Mouse (Mus musculus) limb, embryonic 11.5 days (tissue): Measurements from ENCODE around the gene Clmn. TPM values are rescaled to one million over a fixed set of nuclear protein-coding genes. Genes with fewer than 3 reads are reported as not detected.
A peak's percentile ranks its signal among the peaks of the same experiment; 100 is the strongest.

Source experiments
- ATAC-seq: fragments of 200-750 bp; cut with Nextera tagmentation; 2 replicates; pipeline ENCODE4 v1.8.0; 2017; ENCODE audit warnings: low read depth; ENCODE audit not compliant: insufficient number of reproducible peaks, low FRiP score, low TSS enrichment
- DNase-seq: peaks from one replicate; pipeline ENCODE4 v3.0.0-alpha.2; 2015; ENCODE audit warnings: low spot score
- H3K27ac ChIP-seq: fragments of 300-500 bp; sonication (generic); replicated peaks from 2 replicates; pipeline ENCODE4 v1.5.1; 2014; ENCODE audit warnings: low read depth, mild to moderate bottlenecking, low read length
- H3K27me3 ChIP-seq: fragments of 300-500 bp; sonication (generic); 2 replicates; pipeline ENCODE4 v1.6.1; 2014; ENCODE audit warnings: mild to moderate bottlenecking, low read length, mixed read lengths; ENCODE audit not compliant: control insufficient read depth, insufficient read depth
- H3K36me3 ChIP-seq: fragments of 300-500 bp; sonication (generic); 2 replicates; pipeline ENCODE4 v1.6.1; 2014; ENCODE audit warnings: mild to moderate bottlenecking, low read length, moderate library complexity, mixed read lengths; ENCODE audit not compliant: control insufficient read depth, insufficient read depth
- H3K4me1 ChIP-seq: fragments of 300-500 bp; sonication (generic); 2 replicates; pipeline ENCODE4 v1.6.1; 2014; ENCODE audit warnings: low read length, mixed read lengths; ENCODE audit not compliant: control insufficient read depth, insufficient read depth
- H3K4me2 ChIP-seq: fragments of 300-500 bp; sonication (generic); 2 replicates; pipeline ENCODE4 v1.6.1; 2014; ENCODE audit warnings: low read depth, mild to moderate bottlenecking, moderate library complexity; ENCODE audit not compliant: severe bottlenecking
- H3K4me3 ChIP-seq: fragments of 300-500 bp; sonication (generic); 2 replicates; pipeline ENCODE4 v1.5.1; 2014; ENCODE audit warnings: low read depth, low read length
- H3K9ac ChIP-seq: fragments of 300-500 bp; sonication (generic); 2 replicates; pipeline ENCODE4 v1.6.1; 2014; ENCODE audit warnings: mild to moderate bottlenecking, low read length
- H3K9me3 ChIP-seq: fragments of 300-500 bp; sonication (generic); 2 replicates; pipeline ENCODE4 v1.6.1; 2016; ENCODE audit warnings: low read length; ENCODE audit not compliant: control insufficient read depth
- WGBS: fragments of 180-500 bp; shearing (Covaris S2); extraction: QIAGEN DNeasy Blood & Tissue Kit; methylation state at CpG from one replicate; pipeline ENCODE4 v1.1.7; 2014; 5-methylcytosine and 5-hydroxymethylcytosine counted together
- polyA plus RNA-seq: library from polyadenylated mRNA; unstranded; fragments of >200 nt; fragmentation: Nextera tagmentation; extraction: Ambion mirVana; gene quantifications from 2 replicates; pipeline ENCODE4 v1.2.1, GENCODE M21; 2014

Clmn gene
- 5.9 and 6.3 TPM in 2 replicates for polyA plus RNA-seq

GRCm38 (mm10) chr12:104864439-104865165 lies at the start of gene Clmn:
Clmn (minus strand) TSS chr12:104865076.
- WGBS = under 1% methylated on average over 48 of the region's 80 CpGs
- peak within 1 kb of the TSS; percentile 89 for H3K9ac ChIP-seq
- H3K36me3 ChIP-seq = no peaks in the 10 kb centered on the region
- peak; percentile 49; the same call in 1 of the 2 replicates for ATAC-seq
- H3K27ac ChIP-seq = peak within 1 kb of the TSS; percentile 59; the same call in 1 of the 2 replicates
- H3K9me3 ChIP-seq = no peaks in the 10 kb centered on the region
- peak; percentile 63 for DNase-seq
- peak within 1 kb of the TSS; percentile 89 for H3K4me3 ChIP-seq
- H3K4me1 ChIP-seq = no peaks in the 10 kb centered on the region
- H3K27me3 ChIP-seq = no peaks in the 10 kb centered on the region
- H3K4me2 ChIP-seq = peak within 1 kb of the TSS; percentile 95

- Histone ChIP-seq H3K4me3 (no peak overlapping the region), H3K27me3 (no peaks in the 10 kb centered on the region), H3K4me2 (no peak overlapping the region), H3K4me1 (peaks cover 16% of the 10 kb centered on the region), H3K9me3 (no peaks in the 10 kb centered on the region), H3K36me3 (no peaks in the 10 kb centered on the region), H3K9ac (no peak overlapping the region), H3K27ac (no peak overlapping the region)
- ATAC-seq (no peak), DNase-seq (no peak)
- 77% methylated on average over 3 of the region's 3 CpGs for whole genome bisulfite sequencing
These were observed 48.1 kb upstream of the Clmn start for GRCm38 (mm10) chr12:104912990-104913389.

GRCm38 (mm10) chr12:104912281-104912933 lies 47.5 kb upstream of the Clmn start:
- no peak overlapping the region for H3K4me2 ChIP-seq
- ATAC-seq (no peak), DNase-seq (no peak)
- no peak overlapping the region for H3K27ac ChIP-seq
- WGBS = 60% methylated on average over 10 of the region's 10 CpGs
- H3K36me3 ChIP-seq = no peaks in the 10 kb centered on the region
- H3K27me3 ChIP-seq = no peaks in the 10 kb centered on the region
- H3K9ac ChIP-seq = no peak overlapping the region
- no peaks in the 10 kb centered on the region for H3K9me3 ChIP-seq
- no peak overlapping the region for H3K4me3 ChIP-seq
- peaks cover 18% of the 10 kb centered on the region for H3K4me1 ChIP-seq

- ATAC-seq = no peak
- Histone ChIP-seq H3K27me3 (no peaks in the 10 kb centered on the region), H3K4me1 (peaks cover 18% of the 10 kb centered on the region), H3K27ac (no peak overlapping the region), H3K36me3 (no peaks in the 10 kb centered on the region), H3K9me3 (no peaks in the 10 kb centered on the region), H3K4me2 (no peak overlapping the region), H3K4me3 (no peak overlapping the region), H3K9ac (no peak overlapping the region)
- WGBS = 90% methylated on average over 4 of the region's 4 CpGs
- no peak for DNase-seq
These were observed 44.9 kb upstream of the Clmn start for GRCm38 (mm10) chr12:104909750-104910149.

- Histone ChIP-seq H3K4me1 (peaks cover 25% of the 10 kb centered on the region), H3K4me2 (no peak overlapping the region), H3K27me3 (no peaks in the 10 kb centered on the region), H3K9ac (no peak overlapping the region), H3K9me3 (no peaks in the 10 kb centered on the region), H3K36me3 (no peaks in the 10 kb centered on the region), H3K4me3 (no peak overlapping the region), H3K27ac (no peak overlapping the region)
- ATAC-seq (no peak), DNase-seq (no peak)
- WGBS = 59% methylated on average over 5 of the region's 5 CpGs
These were observed 44.1 kb upstream of the Clmn start for GRCm38 (mm10) chr12:104908986-104909385.

GRCm38 (mm10) chr12:104908024-104908781 lies 43.3 kb upstream of the Clmn start:
- Histone ChIP-seq H3K9ac (no peak overlapping the region), H3K9me3 (no peaks in the 10 kb centered on the region), H3K27ac (no peak overlapping the region), H3K27me3 (no peaks in the 10 kb centered on the region), H3K36me3 (no peaks in the 10 kb centered on the region), H3K4me2 (0 out of 2 replicates have a peak overlapping the region, but pooled peaks have one; percentile 7), H3K4me1 (peaks cover 26% of the 10 kb centered on the region), H3K4me3 (no peak overlapping the region)
- WGBS = 5% methylated on average over 15 of the region's 15 CpGs
- ATAC-seq (no peak), DNase-seq (peak; percentile 52)

GRCm38 (mm10) chr12:104907133-104907532 lies 42.3 kb upstream of the Clmn start:
- Histone ChIP-seq H3K9ac (no peak overlapping the region), H3K4me2 (no peak overlapping the region), H3K9me3 (no peaks in the 10 kb centered on the region), H3K4me3 (no peak overlapping the region), H3K27ac (no peak overlapping the region), H3K36me3 (no peaks in the 10 kb centered on the region), H3K4me1 (peaks cover 30% of the 10 kb centered on the region), H3K27me3 (no peaks in the 10 kb centered on the region)
- no peak for ATAC-seq
- DNase-seq = no peak
- 87% methylated on average over 2 of the region's 2 CpGs for WGBS

- H3K4me2 ChIP-seq = no peak overlapping the region
- H3K36me3 ChIP-seq = no peaks in the 10 kb centered on the region
- 3% methylated on average over 5 of the region's 5 CpGs for WGBS
- H3K27ac ChIP-seq = no peak overlapping the region; the same call in 1 of the 2 replicates
- DNase-seq (peak; percentile 64), ATAC-seq (peak; percentile 48; the same call in 1 of the 2 replicates)
- 0 out of 2 replicates have a peak overlapping the region, but pooled peaks have one; percentile 17 for H3K9ac ChIP-seq
- no peaks in the 10 kb centered on the region for H3K27me3 ChIP-seq
- no peaks in the 10 kb centered on the region for H3K9me3 ChIP-seq
- H3K4me3 ChIP-seq = no peak overlapping the region
- H3K4me1 ChIP-seq = peaks cover 46% of the 10 kb centered on the region
These were observed 39.3 kb upstream of the Clmn start for GRCm38 (mm10) chr12:104904138-104904537.
